In genomic region chr13:21423301-21423700, GRCm38 (mm10) we compare ENCODE assay signal across 27 mouse cellular contexts. TPM values are rescaled to one million over a fixed set of nuclear protein-coding genes. Genes with fewer than 3 reads are reported as not detected.
A peak's percentile ranks its signal among the peaks of the same experiment; 100 is the strongest.
DNase-seq lines count a peak whose midpoint lies in the region; ATAC-seq lines count a peak whose summit lies in the region.
"Had no signal": no experiment of that assay in that cellular context is flagged by ENCODE, and none has a peak within 500 bp of the region (broad histone marks: within the 10 kb centered on the region; RNA-seq: fewer than 3 reads in every experiment).

No protein-coding gene starts in this region.

- DNase-seq in heart, adult 11 months = peak; percentile 33
- DNase-seq in heart, adult 8-10 months (ENCODE audit: low spot score) = no peak
- DNase-seq in midbrain, embryonic 11.5 days (ENCODE audit: low spot score, missing footprints) = peak; percentile 37
- no peak for DNase-seq in midbrain, embryonic 14.5 days
- peak; percentile 56 for DNase-seq in adrenal gland, postnatal 14 days
- DNase-seq in telencephalon, adult 2 months (ENCODE audit: low read depth, low spot score) = peak; percentile 19
- no peak for DNase-seq in right cerebral cortex, adult 2 months (ENCODE audit: low spot score in 2 of 2)
- DNase-seq in thymus, postnatal 36 days = no peak
- DNase-seq: cerebellum, adult 9-10 months; cerebellum, postnatal 36 days; gastrocnemius, adult 2 months; gastrocnemius, postnatal 36 days; heart, postnatal 14 days; kidney, adult 18-20 months; kidney, postnatal 36 days; liver, postnatal 0 days; lung, postnatal 4 days; right cerebral cortex, postnatal 14 days; thymus, postnatal 14 days had no signal

- H3K36me3 ChIP-seq in midbrain, embryonic 11.5 days (ENCODE audit: control insufficient read depth, insufficient read depth, low read length) = no peaks in the 10 kb centered on the region
- H3K36me3 ChIP-seq in midbrain, embryonic 14.5 days (ENCODE audit: control insufficient read depth, insufficient read depth, low read length) = no peaks in the 10 kb centered on the region
- H3K36me3 ChIP-seq: hindbrain, embryonic 10.5 days; hindbrain, embryonic 15.5 days; limb, embryonic 15.5 days had no signal

- H3K9ac ChIP-seq in midbrain, embryonic 11.5 days (ENCODE audit: low read length) = no peak overlapping the region
- H3K9ac ChIP-seq in midbrain, embryonic 14.5 days (replicated peaks; ENCODE audit: low read length) = no peak overlapping the region
- H3K9ac ChIP-seq: forebrain, embryonic 13.5 days; hindbrain, embryonic 15.5 days; limb, embryonic 15.5 days; liver, postnatal 0 days had no signal

- no peaks in the 10 kb centered on the region for H3K4me1 ChIP-seq in midbrain, embryonic 11.5 days (ENCODE audit: control insufficient read depth, insufficient read depth, low read length)
- no peaks in the 10 kb centered on the region for H3K4me1 ChIP-seq in midbrain, embryonic 14.5 days (ENCODE audit: control insufficient read depth, insufficient read depth, low read length)
- H3K4me1 ChIP-seq: forebrain, embryonic 13.5 days; hindbrain, embryonic 10.5 days; hindbrain, embryonic 15.5 days; limb, embryonic 15.5 days had no signal

- no peak overlapping the region for H3K27ac ChIP-seq in midbrain, embryonic 11.5 days (ENCODE audit: low read depth, low read length)
- H3K27ac ChIP-seq in midbrain, embryonic 14.5 days (replicated peaks; ENCODE audit: low read depth, low read length) = no peak overlapping the region
- H3K27ac ChIP-seq: forebrain, embryonic 13.5 days; gastrocnemius, adult 2 months; hindbrain, embryonic 10.5 days; hindbrain, embryonic 15.5 days; layer of hippocampus, adult 2 months; limb, embryonic 15.5 days had no signal

- WGBS in midbrain, embryonic 11.5 days = 74% methylated on average over 5 of the region's 5 CpGs
- WGBS in midbrain, embryonic 14.5 days = 68% methylated on average over 5 of the region's 5 CpGs

- H3K9me3 ChIP-seq in midbrain, embryonic 11.5 days (ENCODE audit: control insufficient read depth, low read length) = no peaks in the 10 kb centered on the region
- H3K9me3 ChIP-seq in midbrain, embryonic 14.5 days (ENCODE audit: control insufficient read depth, low read length) = no peaks in the 10 kb centered on the region
- H3K9me3 ChIP-seq: forebrain, embryonic 13.5 days; hindbrain, embryonic 10.5 days; hindbrain, embryonic 15.5 days; limb, embryonic 15.5 days had no signal

- ATAC-seq in midbrain, embryonic 11.5 days (ENCODE audit: low FRiP score) = no peak
- ATAC-seq in midbrain, embryonic 14.5 days (ENCODE audit: low FRiP score, low TSS enrichment) = no peak
- ATAC-seq: CD4-positive, CD25-positive, alpha-beta regulatory T cell, adult 4 months; forebrain, embryonic 13.5 days; liver, postnatal 0 days; midbrain, embryonic 16.5 days had no signal

- no peak overlapping the region for H3K4me3 ChIP-seq in midbrain, embryonic 11.5 days (ENCODE audit: low read depth, low read length)
- no peak overlapping the region for H3K4me3 ChIP-seq in midbrain, embryonic 14.5 days (replicated peaks; ENCODE audit: low read depth, low read length)
- H3K4me3 ChIP-seq: forebrain, embryonic 13.5 days; gastrocnemius, adult 2 months; hindbrain, embryonic 10.5 days; hindbrain, embryonic 15.5 days; layer of hippocampus, adult 2 months; limb, embryonic 15.5 days had no signal

- H3K4me2 ChIP-seq in midbrain, embryonic 11.5 days = no peak overlapping the region
- no peak overlapping the region for H3K4me2 ChIP-seq in midbrain, embryonic 14.5 days (ENCODE audit: low read length)
- H3K4me2 ChIP-seq: forebrain, embryonic 13.5 days; hindbrain, embryonic 15.5 days; limb, embryonic 15.5 days had no signal

- H3K27me3 ChIP-seq in midbrain, embryonic 11.5 days (ENCODE audit: control insufficient read depth, insufficient read depth, low read length) = no peaks in the 10 kb centered on the region
- H3K27me3 ChIP-seq in midbrain, embryonic 14.5 days (ENCODE audit: control insufficient read depth, insufficient read depth, low read length) = no peaks in the 10 kb centered on the region
- H3K27me3 ChIP-seq: forebrain, embryonic 13.5 days; hindbrain, embryonic 15.5 days; limb, embryonic 15.5 days had no signal

RNA-seq across cellular contexts. Expression of gene Pgbd1, which starts 17.6 kb away (rescaled TPM):
- under 1 TPM; 0.30 to 0.50 (median 0.35) TPM for total RNA-seq in heart, adult 8-10 months (2022)
- polyA plus RNA-seq in midbrain, embryonic 11.5 days (2014; fragmentation: Nextera tagmentation; extraction: Ambion mirVana) = 6.6 and 7.6 TPM in 2 replicates
- polyA plus RNA-seq in midbrain, embryonic 14.5 days (2014; fragmentation: Nextera tagmentation; extraction: Ambion mirVana) = 3.9 and 5.2 TPM in 2 replicates
- total RNA-seq in adrenal gland, postnatal 14 days (2021) = 0.79 and 0.85 TPM in 2 replicates

RNA-seq across cellular contexts. Expression of gene Zkscan3, which starts 20.7 kb away (rescaled TPM):
- 10 to 100 TPM; 24.4 to 26.7 (median 26.1) TPM for total RNA-seq in heart, adult 8-10 months (2022)
- polyA plus RNA-seq in midbrain, embryonic 11.5 days (2014; fragmentation: Nextera tagmentation; extraction: Ambion mirVana) = 85.4 and 85.9 TPM in 2 replicates
- 61.8 and 69.9 TPM in 2 replicates for polyA plus RNA-seq in midbrain, embryonic 14.5 days (2014; fragmentation: Nextera tagmentation; extraction: Ambion mirVana)
- total RNA-seq in adrenal gland, postnatal 14 days (2021) = 57.7 and 64.0 TPM in 2 replicates

RNA-seq across cellular contexts. Expression of gene Zscan26, which starts 30.2 kb away (rescaled TPM):
- 10 to 100 TPM; 20.5 to 25.0 (median 21.7) TPM for total RNA-seq in heart, adult 8-10 months (2022)
- polyA plus RNA-seq in midbrain, embryonic 11.5 days (2014; fragmentation: Nextera tagmentation; extraction: Ambion mirVana) = 14.6 and 16.4 TPM in 2 replicates
- 15.7 and 17.6 TPM in 2 replicates for polyA plus RNA-seq in midbrain, embryonic 14.5 days (2014; fragmentation: Nextera tagmentation; extraction: Ambion mirVana)
- 32.2 and 35.4 TPM in 2 replicates for total RNA-seq in adrenal gland, postnatal 14 days (2021)

RNA-seq across cellular contexts. Expression of gene Nkapl, which starts 45.0 kb away (rescaled TPM):
- 1 to 10 TPM in 1 of 4 experiments, under 1 TPM in 3; 0.17 to 1.1 (median 0.41) TPM for total RNA-seq in heart, adult 8-10 months (2022)
- 2.6 and 2.7 TPM in 2 replicates for polyA plus RNA-seq in midbrain, embryonic 11.5 days (2014; fragmentation: Nextera tagmentation; extraction: Ambion mirVana)
- polyA plus RNA-seq in midbrain, embryonic 14.5 days (2014; fragmentation: Nextera tagmentation; extraction: Ambion mirVana) = 3.2 and 5.1 TPM in 2 replicates
- total RNA-seq in adrenal gland, postnatal 14 days (2021) = 1.4 and 1.7 TPM in 2 replicates
- total RNA-seq: neutrophil, adult 5-6 weeks had no signal

RNA-seq across cellular contexts. Expression of gene Zkscan4, which starts 55.4 kb away (rescaled TPM):
- 1 to 10 TPM; 1.0 to 1.5 (median 1.1) TPM for total RNA-seq in heart, adult 8-10 months (2022)
- polyA plus RNA-seq in midbrain, embryonic 11.5 days (2014; fragmentation: Nextera tagmentation; extraction: Ambion mirVana) = 3.9 and 4.2 TPM in 2 replicates
- 8.8 and 9.7 TPM in 2 replicates for polyA plus RNA-seq in midbrain, embryonic 14.5 days (2014; fragmentation: Nextera tagmentation; extraction: Ambion mirVana)
- 2.3 and 3.9 TPM in 2 replicates for total RNA-seq in adrenal gland, postnatal 14 days (2021)
- total RNA-seq: neutrophil, adult 5-6 weeks had no signal
- polyA plus RNA-seq: CD4-positive, CD25-positive, alpha-beta regulatory T cell, adult 4 months had no signal

Comparison
In these comparisons a context has a peak if more than half of its experiments do, and no peak if none do; other contexts are left out.
1. DNase-seq: peak in heart, adult 11 months (single experiment), midbrain, embryonic 11.5 days (single experiment), adrenal gland, postnatal 14 days (single experiment) and telencephalon, adult 2 months (single experiment); none in heart, adult 8-10 months (single experiment), midbrain, embryonic 14.5 days (single experiment), right cerebral cortex, adult 2 months (0 of 2) and thymus, postnatal 36 days (0 of 2).